Mouse (Mus musculus): Measurements from ENCODE around the gene Eps8l2. TPM values are rescaled to one million over a fixed set of nuclear protein-coding genes. Genes with fewer than 3 reads are reported as not detected.

The Eps8l2 gene
- polyA plus RNA-seq, 1 experiment from 2014 or later = 1.2 TPM

DNA sequence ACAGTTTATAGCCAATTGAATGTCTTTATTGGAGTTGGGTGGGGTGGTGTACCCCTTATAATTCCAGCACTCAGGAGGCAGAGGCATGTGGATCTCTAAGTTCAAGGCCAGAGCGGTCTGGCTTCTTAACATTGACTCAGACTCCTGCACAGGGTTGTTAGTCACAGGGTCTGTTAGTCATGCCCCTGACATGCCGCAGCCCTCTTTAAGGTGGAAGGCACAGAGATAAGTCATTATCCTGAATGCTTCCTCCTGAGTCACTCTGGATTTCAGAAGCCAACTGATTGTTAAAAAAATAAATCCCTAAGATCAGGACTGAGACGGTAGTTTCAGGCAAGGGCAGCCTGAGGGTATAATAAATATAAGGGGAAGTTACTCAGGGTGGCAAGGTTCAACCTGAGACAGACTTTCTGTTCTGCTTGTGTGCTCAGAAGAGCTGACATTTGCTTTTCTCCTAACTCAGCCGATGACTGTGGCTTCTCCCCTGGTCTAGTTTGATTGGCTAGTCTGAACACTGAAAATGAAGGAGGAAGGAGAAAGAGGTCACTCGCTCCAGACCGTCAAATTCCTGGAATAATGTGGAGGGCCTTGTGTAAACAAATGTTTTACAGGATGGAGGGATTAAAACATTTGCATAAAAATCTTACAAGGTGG, 33.4 kb downstream of the Eps8l2 start:
- no peak overlapping the region for H3K9ac ChIP-seq
- no peaks in the 10 kb centered on the region for H3K4me1 ChIP-seq (replicated peaks; ENCODE audit: control insufficient read depth, insufficient read depth, low read length)
- H3K27ac ChIP-seq = no peak overlapping the region
- H3K36me3 ChIP-seq (replicated peaks; ENCODE audit: control insufficient read depth, insufficient read depth) = no peaks in the 10 kb centered on the region
- ATAC-seq (ENCODE audit: low FRiP score) (no peak), DNase-seq (ENCODE audit: low spot score) (no peak)
- H3K27me3 ChIP-seq (ENCODE audit: control insufficient read depth, insufficient read depth, low read length) = no peaks in the 10 kb centered on the region
- H3K4me3 ChIP-seq (replicated peaks; ENCODE audit: low read length) = no peak overlapping the region
- H3K9me3 ChIP-seq (ENCODE audit: control insufficient read depth, low read length) = no peaks in the 10 kb centered on the region
- H3K4me2 ChIP-seq (replicated peaks) = no peak overlapping the region
- 76% methylated on average over 6 of the region's 6 CpGs for WGBS

DNA sequence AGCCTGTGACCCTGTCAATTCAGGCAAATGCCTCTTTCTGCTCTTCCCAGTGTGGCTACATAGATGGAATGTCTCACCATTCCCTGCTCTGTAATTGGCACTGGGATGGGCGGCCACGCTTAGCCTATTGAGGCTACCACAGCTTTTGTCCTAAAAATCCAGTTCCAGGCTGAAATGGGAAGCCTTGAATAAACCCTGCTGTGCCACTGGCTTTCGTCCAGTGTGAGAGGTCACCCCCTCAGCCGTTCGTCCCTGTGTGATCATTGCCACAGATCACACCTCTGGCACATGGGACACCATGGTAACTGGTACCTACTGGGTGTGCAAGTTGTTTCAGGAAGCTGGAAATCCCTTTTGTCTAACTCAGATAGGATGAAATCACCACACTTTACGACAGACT, 34.9 kb downstream of the Eps8l2 start:
- Histone ChIP-seq H3K27ac (no peak overlapping the region), H3K9ac (no peak overlapping the region), H3K4me2 (replicated peaks) (no peak overlapping the region), H3K4me1 (replicated peaks; ENCODE audit: control insufficient read depth, insufficient read depth, low read length) (no peaks in the 10 kb centered on the region), H3K9me3 (ENCODE audit: control insufficient read depth, low read length) (no peaks in the 10 kb centered on the region), H3K4me3 (replicated peaks; ENCODE audit: low read length) (no peak overlapping the region), H3K27me3 (ENCODE audit: control insufficient read depth, insufficient read depth, low read length) (no peaks in the 10 kb centered on the region), H3K36me3 (replicated peaks; ENCODE audit: control insufficient read depth, insufficient read depth) (no peaks in the 10 kb centered on the region)
- ATAC-seq (ENCODE audit: low FRiP score) = no peak
- 24% methylated on average over 6 of the region's 6 CpGs for WGBS
- DNase-seq (ENCODE audit: low spot score) = no peak

DNA sequence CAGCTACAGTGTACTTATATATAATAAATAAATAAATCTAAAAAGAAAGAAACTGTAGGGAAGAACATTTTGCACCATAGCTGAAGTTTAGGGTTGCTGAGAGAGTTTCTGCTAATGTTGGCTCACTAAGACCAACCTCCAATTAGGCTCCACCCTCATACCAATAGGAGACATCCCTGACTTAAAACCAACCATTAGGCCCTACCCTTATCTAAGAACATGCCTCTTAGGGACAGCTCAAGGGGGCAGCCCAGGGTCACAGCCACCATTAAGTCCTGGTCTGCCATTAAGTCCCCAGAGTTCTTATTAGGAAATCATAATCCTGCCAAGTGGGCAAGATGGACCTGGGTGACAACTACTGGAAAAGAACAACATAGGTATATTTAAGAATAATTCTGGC, 35.7 kb downstream of the Eps8l2 start:
- H3K27me3 ChIP-seq (ENCODE audit: control insufficient read depth, insufficient read depth, low read length) = no peaks in the 10 kb centered on the region
- H3K9me3 ChIP-seq (ENCODE audit: control insufficient read depth, low read length) = no peaks in the 10 kb centered on the region
- H3K4me3 ChIP-seq (replicated peaks; ENCODE audit: low read length) = no peak overlapping the region
- H3K27ac ChIP-seq = no peak overlapping the region
- ATAC-seq (ENCODE audit: low FRiP score) = no peak
- H3K4me2 ChIP-seq (replicated peaks) = no peak overlapping the region
- no peaks in the 10 kb centered on the region for H3K4me1 ChIP-seq (replicated peaks; ENCODE audit: control insufficient read depth, insufficient read depth, low read length)
- no peak for DNase-seq (ENCODE audit: low spot score)
- no peaks in the 10 kb centered on the region for H3K36me3 ChIP-seq (replicated peaks; ENCODE audit: control insufficient read depth, insufficient read depth)
- no peak overlapping the region for H3K9ac ChIP-seq

- H3K36me3 ChIP-seq (replicated peaks; ENCODE audit: control insufficient read depth, insufficient read depth) = no peaks in the 10 kb centered on the region
- no peak overlapping the region for H3K4me3 ChIP-seq (replicated peaks; ENCODE audit: low read length)
- no peaks in the 10 kb centered on the region for H3K9me3 ChIP-seq (ENCODE audit: control insufficient read depth, low read length)
- no peak for DNase-seq (ENCODE audit: low spot score)
- H3K9ac ChIP-seq = no peak overlapping the region
- no peak overlapping the region for H3K4me2 ChIP-seq (replicated peaks)
- H3K27ac ChIP-seq = no peak overlapping the region
- 63% methylated on average over 4 of the region's 4 CpGs for WGBS
- H3K27me3 ChIP-seq (ENCODE audit: control insufficient read depth, insufficient read depth, low read length) = no peaks in the 10 kb centered on the region
- H3K4me1 ChIP-seq (replicated peaks; ENCODE audit: control insufficient read depth, insufficient read depth, low read length) = no peaks in the 10 kb centered on the region
- no peak for ATAC-seq (ENCODE audit: low FRiP score)
Observed at GRCm38 (mm10) chr7:141379584-141379983, 40.9 kb downstream of the Eps8l2 start.

DNA sequence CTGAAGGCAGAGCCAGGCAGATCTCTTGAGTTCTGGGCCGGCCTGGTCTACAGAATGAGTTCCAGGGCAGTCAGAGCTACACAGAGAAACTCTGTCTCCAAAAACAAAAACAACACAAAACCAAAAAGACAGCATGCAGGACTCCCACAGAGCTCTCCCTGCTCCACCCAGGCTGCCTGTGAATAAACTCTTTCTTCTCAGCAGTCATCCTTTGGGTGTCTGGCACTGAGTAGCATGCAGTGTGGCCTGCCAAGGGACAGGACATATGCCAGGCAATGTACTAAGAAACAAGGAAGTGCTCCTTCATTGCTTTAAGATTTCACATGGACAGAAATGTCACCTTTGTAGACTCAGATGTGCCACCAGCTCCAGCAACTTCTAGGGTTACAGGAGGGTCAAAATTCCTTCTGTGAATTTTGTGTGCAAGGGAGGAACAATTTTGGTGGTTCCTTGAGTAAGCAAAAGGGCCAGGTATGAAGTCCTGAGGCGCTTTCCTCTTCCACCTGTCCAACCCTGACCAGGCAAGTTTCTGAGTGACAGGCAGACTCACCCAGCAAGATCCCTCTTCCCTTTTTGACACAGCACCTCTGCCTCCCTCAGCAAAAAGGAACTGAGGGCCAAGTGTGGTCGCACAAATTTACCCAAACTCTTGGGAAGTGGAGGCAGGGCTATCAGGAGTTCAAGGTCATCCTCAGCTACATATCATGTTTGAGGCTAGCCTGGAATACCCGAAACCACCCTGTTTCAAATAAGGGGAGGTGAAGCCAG, 42.6 kb downstream of the Eps8l2 start:
- DNase-seq (ENCODE audit: low spot score) (no peak), ATAC-seq (ENCODE audit: low FRiP score) (no peak)
- Histone ChIP-seq H3K9ac (no peak overlapping the region), H3K27me3 (ENCODE audit: control insufficient read depth, insufficient read depth, low read length) (no peaks in the 10 kb centered on the region), H3K4me1 (replicated peaks; ENCODE audit: control insufficient read depth, insufficient read depth, low read length) (no peaks in the 10 kb centered on the region), H3K36me3 (replicated peaks; ENCODE audit: control insufficient read depth, insufficient read depth) (no peaks in the 10 kb centered on the region), H3K4me3 (replicated peaks; ENCODE audit: low read length) (no peak overlapping the region), H3K4me2 (replicated peaks) (no peak overlapping the region), H3K9me3 (ENCODE audit: control insufficient read depth, low read length) (no peaks in the 10 kb centered on the region), H3K27ac (no peak overlapping the region)
- WGBS = 83% methylated on average over 4 of the region's 4 CpGs

DNA sequence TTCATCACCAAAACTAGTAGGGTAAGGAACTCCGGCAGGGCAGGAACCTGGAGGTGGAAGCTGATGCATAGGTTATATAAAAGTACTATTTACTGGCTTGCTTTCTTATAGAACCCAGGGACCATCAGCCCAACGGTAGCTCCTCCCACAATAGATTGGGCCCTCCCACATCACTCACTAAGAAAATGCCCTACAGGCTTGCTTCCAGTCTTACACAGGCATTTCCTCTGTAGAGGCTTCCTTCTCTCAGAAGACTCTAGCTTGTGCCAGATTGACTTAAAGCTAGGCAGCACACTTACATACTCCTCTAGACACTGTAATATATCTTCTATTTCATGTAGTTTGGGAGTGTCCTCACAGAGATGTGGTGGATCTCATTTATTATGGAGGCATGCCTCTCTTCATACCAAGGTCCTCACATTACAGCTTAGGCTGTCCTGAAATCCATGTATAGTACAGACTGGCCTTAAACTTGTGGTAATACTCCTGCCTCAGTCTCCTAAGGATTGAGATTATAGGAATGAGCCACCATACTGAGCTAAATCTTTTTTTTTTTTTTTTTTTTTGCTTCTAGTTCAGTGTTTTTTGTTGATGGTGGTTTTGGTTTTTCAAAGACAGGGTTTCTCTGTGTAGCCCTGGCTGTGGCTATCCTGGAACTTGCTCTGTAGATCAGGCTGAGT, 49.3 kb downstream of the Eps8l2 start:
- Histone ChIP-seq H3K4me1 (replicated peaks; ENCODE audit: control insufficient read depth, insufficient read depth, low read length) (peaks cover 9% of the 10 kb centered on the region), H3K4me3 (replicated peaks; ENCODE audit: low read length) (no peak overlapping the region), H3K9me3 (ENCODE audit: control insufficient read depth, low read length) (no peaks in the 10 kb centered on the region), H3K4me2 (replicated peaks) (no peak overlapping the region), H3K27ac (no peak overlapping the region), H3K27me3 (ENCODE audit: control insufficient read depth, insufficient read depth, low read length) (no peaks in the 10 kb centered on the region), H3K36me3 (replicated peaks; ENCODE audit: control insufficient read depth, insufficient read depth) (no peaks in the 10 kb centered on the region), H3K9ac (no peak overlapping the region)
- DNase-seq (ENCODE audit: low spot score) (no peak), ATAC-seq (ENCODE audit: low FRiP score) (no peak)
- WGBS = 54% methylated on average over 2 of the region's 2 CpGs

- ATAC-seq (ENCODE audit: low FRiP score) = no peak
- Histone ChIP-seq H3K4me3 (replicated peaks; ENCODE audit: low read length) (no peak overlapping the region), H3K4me1 (replicated peaks; ENCODE audit: control insufficient read depth, insufficient read depth, low read length) (peaks cover 12% of the 10 kb centered on the region), H3K27ac (no peak overlapping the region), H3K9ac (no peak overlapping the region), H3K4me2 (replicated peaks) (no peak overlapping the region), H3K9me3 (ENCODE audit: control insufficient read depth, low read length) (no peaks in the 10 kb centered on the region), H3K27me3 (ENCODE audit: control insufficient read depth, insufficient read depth, low read length) (no peaks in the 10 kb centered on the region), H3K36me3 (replicated peaks; ENCODE audit: control insufficient read depth, insufficient read depth) (no peaks in the 10 kb centered on the region)
- DNase-seq (ENCODE audit: low spot score) = no peak
- 65% methylated on average over 3 of the region's 3 CpGs for WGBS
Observed at GRCm38 (mm10) chr7:141388487-141389109, 49.9 kb downstream of the Eps8l2 start.

GRCm38 (mm10) chr7:141390326-141391259, 51.9 kb downstream of the Eps8l2 start:
- Histone ChIP-seq H3K27ac (no peak overlapping the region), H3K9me3 (ENCODE audit: control insufficient read depth, low read length) (no peaks in the 10 kb centered on the region), H3K9ac (no peak overlapping the region; the same call in 1 of the 2 replicates), H3K4me1 (replicated peaks; ENCODE audit: control insufficient read depth, insufficient read depth, low read length) (peaks cover 12% of the 10 kb centered on the region), H3K4me3 (replicated peaks; ENCODE audit: low read length) (no peak overlapping the region), H3K4me2 (replicated peaks) (peak overlapping the region; percentile 95), H3K27me3 (ENCODE audit: control insufficient read depth, insufficient read depth, low read length) (no peaks in the 10 kb centered on the region), H3K36me3 (replicated peaks; ENCODE audit: control insufficient read depth, insufficient read depth) (0 out of 2 replicates have a peak, but pooled peaks cover 3% of the 10 kb centered on the region)
- ATAC-seq (ENCODE audit: low FRiP score) (no peak), DNase-seq (ENCODE audit: low spot score) (no peak)
- WGBS = 64% methylated on average over 9 of the region's 9 CpGs

Data from hindbrain, embryonic 14.5 days (tissue).